Mouse (Mus musculus): Measurements from ENCODE around the gene Slc9a2. TPM values are rescaled to one million over a fixed set of nuclear protein-coding genes. Genes with fewer than 3 reads are reported as not detected.

Gene Slc9a2
- polyA plus RNA-seq, 1 experiment from 2014 or later, result 0.08 TPM

DNA sequence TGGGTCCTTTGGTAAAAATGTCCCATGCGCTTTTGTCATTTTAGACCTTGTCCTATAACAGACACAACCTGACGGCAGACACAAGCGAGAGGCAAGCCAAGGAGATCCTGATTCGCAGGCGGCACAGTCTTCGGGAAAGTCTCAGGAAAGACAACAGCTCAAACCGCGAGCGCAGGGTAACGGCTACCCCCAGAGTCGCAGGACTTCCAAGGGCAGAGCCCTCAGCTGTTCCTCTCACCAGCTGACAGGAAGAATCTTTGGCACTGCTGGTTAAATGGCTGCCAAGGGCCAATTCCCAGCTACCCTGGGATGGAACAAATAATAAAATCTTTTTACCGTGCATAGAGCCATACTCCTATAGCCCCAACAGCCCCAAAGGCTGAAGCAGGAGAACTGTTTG lies 85.1 kb downstream of the Slc9a2 start:
- Histone ChIP-seq H3K4me1 (ENCODE audit: control insufficient read depth, insufficient read depth, low read length) (no peaks in the 10 kb centered on the region), H3K36me3 (replicated peaks; ENCODE audit: control insufficient read depth, insufficient read depth, low read depth, low read length) (no peaks in the 10 kb centered on the region), H3K4me2 (ENCODE audit: low read depth, low read length) (no peak overlapping the region), H3K27ac (replicated peaks; ENCODE audit: low read depth, low read length) (no peak overlapping the region), H3K27me3 (ENCODE audit: control insufficient read depth, insufficient read depth, low read length) (no peaks in the 10 kb centered on the region), H3K9me3 (replicated peaks; ENCODE audit: control insufficient read depth, low read length) (no peaks in the 10 kb centered on the region), H3K4me3 (ENCODE audit: low read depth, low read length) (no peak overlapping the region), H3K9ac (replicated peaks; ENCODE audit: low read length) (no peak overlapping the region)
- no peak for ATAC-seq (replicated peaks; ENCODE audit: insufficient number of reproducible peaks, low FRiP score, low TSS enrichment, low read depth)
- WGBS, result 90% methylated on average over 12 of the region's 12 CpGs
- DNase-seq (ENCODE audit: low spot score), result no peak

DNA sequence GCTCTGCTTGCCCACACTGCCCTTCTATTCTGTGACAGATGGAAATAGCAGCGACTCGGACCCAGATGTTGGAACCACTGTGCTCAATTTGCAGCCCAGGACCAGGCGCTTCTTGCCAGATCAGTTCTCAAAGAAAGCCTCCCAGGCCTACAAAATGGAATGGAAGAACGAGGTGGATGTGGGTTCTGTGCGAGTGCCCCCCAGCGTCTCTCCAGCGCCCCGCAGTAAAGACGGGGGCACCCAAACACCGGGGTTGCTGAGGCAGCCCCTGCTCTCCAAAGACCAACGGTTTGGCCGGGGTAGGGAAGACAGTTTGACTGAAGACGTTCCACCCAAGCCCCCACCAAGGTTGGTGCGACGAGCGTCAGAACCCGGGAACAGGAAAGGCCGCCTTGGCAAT lies 87.2 kb downstream of the Slc9a2 start:
- Histone ChIP-seq H3K4me3 (ENCODE audit: low read depth, low read length) (no peak overlapping the region), H3K4me1 (ENCODE audit: control insufficient read depth, insufficient read depth, low read length) (no peaks in the 10 kb centered on the region), H3K27me3 (ENCODE audit: control insufficient read depth, insufficient read depth, low read length) (no peaks in the 10 kb centered on the region), H3K36me3 (replicated peaks; ENCODE audit: control insufficient read depth, insufficient read depth, low read depth, low read length) (no peaks in the 10 kb centered on the region), H3K27ac (replicated peaks; ENCODE audit: low read depth, low read length) (no peak overlapping the region), H3K4me2 (ENCODE audit: low read depth, low read length) (no peak overlapping the region), H3K9ac (replicated peaks; ENCODE audit: low read length) (no peak overlapping the region), H3K9me3 (replicated peaks; ENCODE audit: control insufficient read depth, low read length) (no peaks in the 10 kb centered on the region)
- DNase-seq (ENCODE audit: low spot score) (no peak), ATAC-seq (replicated peaks; ENCODE audit: insufficient number of reproducible peaks, low FRiP score, low TSS enrichment, low read depth) (no peak)
- 89% methylated on average over 18 of the region's 18 CpGs for WGBS

DNA sequence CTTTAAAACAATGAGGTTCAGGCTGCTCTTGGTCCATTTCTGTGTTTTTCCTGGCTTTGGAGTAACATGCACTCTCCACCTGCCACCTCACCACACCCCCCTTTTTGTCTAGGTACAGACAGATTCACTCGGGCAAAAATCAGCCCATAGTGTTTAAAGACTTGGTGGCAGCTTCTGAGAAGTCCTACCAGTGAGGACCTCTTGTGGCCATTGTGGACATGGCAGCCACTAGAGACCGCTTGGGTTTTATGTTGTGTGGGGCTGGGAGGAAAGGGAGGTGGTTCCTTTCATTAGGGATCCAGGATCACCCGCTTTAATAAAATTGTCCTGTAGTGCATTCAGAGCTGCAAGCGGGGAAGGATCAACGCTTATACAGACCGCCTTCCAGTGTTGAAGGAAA lies 88.2 kb downstream of the Slc9a2 start:
- no peaks in the 10 kb centered on the region for H3K9me3 ChIP-seq (replicated peaks; ENCODE audit: control insufficient read depth, low read length)
- no peak overlapping the region for H3K4me3 ChIP-seq (ENCODE audit: low read depth, low read length)
- 31% methylated on average over 6 of the region's 6 CpGs for WGBS
- H3K4me2 ChIP-seq (ENCODE audit: low read depth, low read length), result no peak overlapping the region
- no peaks in the 10 kb centered on the region for H3K27me3 ChIP-seq (ENCODE audit: control insufficient read depth, insufficient read depth, low read length)
- no peak overlapping the region for H3K27ac ChIP-seq (replicated peaks; ENCODE audit: low read depth, low read length)
- no peak for ATAC-seq (replicated peaks; ENCODE audit: insufficient number of reproducible peaks, low FRiP score, low TSS enrichment, low read depth)
- H3K9ac ChIP-seq (replicated peaks; ENCODE audit: low read length), result no peak overlapping the region
- H3K36me3 ChIP-seq (replicated peaks; ENCODE audit: control insufficient read depth, insufficient read depth, low read depth, low read length), result no peaks in the 10 kb centered on the region
- no peaks in the 10 kb centered on the region for H3K4me1 ChIP-seq (ENCODE audit: control insufficient read depth, insufficient read depth, low read length)
- DNase-seq (ENCODE audit: low spot score), result peak; percentile 71

GRCm38 (mm10) chr1:40769331-40769894 lies 89.0 kb downstream of the Slc9a2 start:
- Histone ChIP-seq H3K4me2 (ENCODE audit: low read depth, low read length) (no peak overlapping the region), H3K9me3 (replicated peaks; ENCODE audit: control insufficient read depth, low read length) (no peaks in the 10 kb centered on the region), H3K36me3 (replicated peaks; ENCODE audit: control insufficient read depth, insufficient read depth, low read depth, low read length) (no peaks in the 10 kb centered on the region), H3K27ac (replicated peaks; ENCODE audit: low read depth, low read length) (no peak overlapping the region), H3K4me3 (ENCODE audit: low read depth, low read length) (no peak overlapping the region), H3K4me1 (ENCODE audit: control insufficient read depth, insufficient read depth, low read length) (no peaks in the 10 kb centered on the region), H3K9ac (replicated peaks; ENCODE audit: low read length) (no peak overlapping the region), H3K27me3 (ENCODE audit: control insufficient read depth, insufficient read depth, low read length) (no peaks in the 10 kb centered on the region)
- no peak for ATAC-seq (replicated peaks; ENCODE audit: insufficient number of reproducible peaks, low FRiP score, low TSS enrichment, low read depth)
- DNase-seq (ENCODE audit: low spot score), result no peak
- 52% methylated on average over 4 of the region's 4 CpGs for WGBS

DNA sequence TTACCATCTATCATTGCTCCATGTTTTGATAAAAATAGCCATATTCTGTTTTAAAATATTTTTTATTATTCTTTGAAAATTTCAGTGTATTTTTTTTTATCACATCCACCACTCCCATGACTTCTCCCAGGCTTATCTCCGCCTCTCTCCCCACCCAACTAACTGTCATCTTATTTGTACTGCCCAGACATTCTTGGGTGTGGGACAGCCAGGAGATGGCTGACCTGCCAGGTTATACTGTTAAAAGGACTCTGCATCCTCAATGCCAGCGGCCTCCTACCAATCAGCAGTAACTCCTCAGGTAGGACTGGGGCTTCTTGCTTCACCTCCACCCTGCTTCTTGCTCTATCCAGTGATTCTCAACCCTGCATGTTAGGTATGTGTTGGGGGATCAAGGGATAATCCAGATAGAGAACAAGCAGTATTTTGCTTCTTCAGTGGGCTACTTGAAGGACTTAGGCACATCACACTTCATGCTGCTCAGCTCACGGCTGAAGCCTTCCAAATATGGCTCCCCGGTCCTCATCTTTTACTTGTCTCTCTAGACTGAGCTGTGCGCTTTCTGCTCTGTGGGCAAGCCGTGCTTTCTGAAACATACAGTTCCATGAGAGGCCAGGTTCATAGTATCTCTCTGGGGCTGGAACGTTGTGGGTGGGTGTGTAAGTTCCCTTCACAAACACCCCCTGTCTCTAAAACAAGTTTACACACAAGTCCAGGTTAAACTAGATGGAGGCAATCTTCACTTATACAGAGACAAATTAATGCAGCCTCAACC lies 91.0 kb downstream of the Slc9a2 start:
- DNase-seq (ENCODE audit: low spot score), result no peak

DNA sequence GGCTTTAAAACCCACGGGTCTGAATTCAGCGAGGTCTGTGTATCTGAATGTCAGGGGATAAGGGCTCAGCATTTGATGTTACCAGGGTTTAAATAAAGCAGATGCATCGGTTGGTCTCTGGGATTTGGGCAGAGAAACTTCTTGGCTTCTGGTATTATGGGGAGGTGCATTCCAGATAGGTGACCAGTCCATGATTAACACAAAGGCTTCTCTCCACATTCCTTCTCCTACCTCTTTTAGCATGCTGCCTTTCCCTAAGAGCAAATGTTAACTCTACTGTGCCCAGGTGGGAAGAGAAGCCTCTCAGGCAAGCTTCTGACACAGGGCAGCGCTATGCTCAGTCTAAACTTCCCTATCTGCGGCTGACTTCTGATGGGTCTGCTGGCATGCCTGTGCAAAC lies 92.9 kb downstream of the Slc9a2 start:
- Histone ChIP-seq H3K4me2 (ENCODE audit: low read depth, low read length) (no peak overlapping the region), H3K27ac (replicated peaks; ENCODE audit: low read depth, low read length) (no peak overlapping the region), H3K36me3 (replicated peaks; ENCODE audit: control insufficient read depth, insufficient read depth, low read depth, low read length) (no peaks in the 10 kb centered on the region), H3K9ac (replicated peaks; ENCODE audit: low read length) (no peak overlapping the region), H3K4me3 (ENCODE audit: low read depth, low read length) (no peak overlapping the region), H3K4me1 (ENCODE audit: control insufficient read depth, insufficient read depth, low read length) (no peaks in the 10 kb centered on the region), H3K27me3 (ENCODE audit: control insufficient read depth, insufficient read depth, low read length) (no peaks in the 10 kb centered on the region), H3K9me3 (replicated peaks; ENCODE audit: control insufficient read depth, low read length) (no peaks in the 10 kb centered on the region)
- ATAC-seq (replicated peaks; ENCODE audit: insufficient number of reproducible peaks, low FRiP score, low TSS enrichment, low read depth), result no peak
- DNase-seq (ENCODE audit: low spot score), result no peak
- WGBS, result 90% methylated on average over 5 of the region's 5 CpGs

More for the DNA sequence above, 91.0 kb downstream of the Slc9a2 start:
- H3K4me3 ChIP-seq (ENCODE audit: low read depth, low read length), result no peak overlapping the region
- H3K9me3 ChIP-seq (replicated peaks; ENCODE audit: control insufficient read depth, low read length), result no peaks in the 10 kb centered on the region
- H3K9ac ChIP-seq (replicated peaks; ENCODE audit: low read length), result no peak overlapping the region
- no peak overlapping the region for H3K27ac ChIP-seq (replicated peaks; ENCODE audit: low read depth, low read length)
- no peak for ATAC-seq (replicated peaks; ENCODE audit: insufficient number of reproducible peaks, low FRiP score, low TSS enrichment, low read depth)
- H3K4me1 ChIP-seq (ENCODE audit: control insufficient read depth, insufficient read depth, low read length), result no peaks in the 10 kb centered on the region
- H3K36me3 ChIP-seq (replicated peaks; ENCODE audit: control insufficient read depth, insufficient read depth, low read depth, low read length), result no peaks in the 10 kb centered on the region
- no peaks in the 10 kb centered on the region for H3K27me3 ChIP-seq (ENCODE audit: control insufficient read depth, insufficient read depth, low read length)
- no peak overlapping the region for H3K4me2 ChIP-seq (ENCODE audit: low read depth, low read length)
- 88% methylated on average over 7 of the region's 7 CpGs for WGBS

GRCm38 (mm10) chr1:40774040-40774439 lies 93.7 kb downstream of the Slc9a2 start:
- Histone ChIP-seq H3K4me1 (ENCODE audit: control insufficient read depth, insufficient read depth, low read length) (no peaks in the 10 kb centered on the region), H3K4me3 (ENCODE audit: low read depth, low read length) (no peak overlapping the region), H3K27ac (replicated peaks; ENCODE audit: low read depth, low read length) (no peak overlapping the region), H3K4me2 (ENCODE audit: low read depth, low read length) (no peak overlapping the region), H3K9me3 (replicated peaks; ENCODE audit: control insufficient read depth, low read length) (no peaks in the 10 kb centered on the region), H3K9ac (replicated peaks; ENCODE audit: low read length) (no peak overlapping the region), H3K36me3 (replicated peaks; ENCODE audit: control insufficient read depth, insufficient read depth, low read depth, low read length) (no peaks in the 10 kb centered on the region), H3K27me3 (ENCODE audit: control insufficient read depth, insufficient read depth, low read length) (no peaks in the 10 kb centered on the region)
- 93% methylated on average over 10 of the region's 10 CpGs for WGBS
- DNase-seq (ENCODE audit: low spot score) (no peak), ATAC-seq (replicated peaks; ENCODE audit: insufficient number of reproducible peaks, low FRiP score, low TSS enrichment, low read depth) (no peak)

DNA sequence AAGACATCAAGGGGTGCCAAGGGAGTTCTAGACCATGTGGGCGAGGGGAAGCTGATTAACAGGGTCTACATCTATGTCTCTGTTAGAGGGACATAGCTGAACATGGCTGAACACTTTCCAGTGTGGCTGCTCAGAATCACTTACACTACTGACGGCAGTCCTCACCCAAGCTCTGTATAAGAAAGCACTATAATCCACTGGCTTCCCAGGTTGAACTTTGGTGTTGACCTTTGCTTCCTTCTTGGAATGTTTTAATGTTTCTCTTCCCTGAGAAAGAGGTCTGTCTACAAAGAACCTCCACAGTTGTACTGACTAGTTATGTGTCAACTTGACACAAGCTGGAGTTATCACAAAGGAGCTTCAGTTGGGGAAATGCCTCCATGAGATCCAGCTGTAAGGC lies 95.7 kb downstream of the Slc9a2 start:
- Histone ChIP-seq H3K9ac (replicated peaks; ENCODE audit: low read length) (no peak overlapping the region), H3K4me1 (ENCODE audit: control insufficient read depth, insufficient read depth, low read length) (no peaks in the 10 kb centered on the region), H3K27ac (replicated peaks; ENCODE audit: low read depth, low read length) (no peak overlapping the region), H3K4me2 (ENCODE audit: low read depth, low read length) (no peak overlapping the region), H3K9me3 (replicated peaks; ENCODE audit: control insufficient read depth, low read length) (no peaks in the 10 kb centered on the region), H3K36me3 (replicated peaks; ENCODE audit: control insufficient read depth, insufficient read depth, low read depth, low read length) (no peaks in the 10 kb centered on the region), H3K27me3 (ENCODE audit: control insufficient read depth, insufficient read depth, low read length) (no peaks in the 10 kb centered on the region), H3K4me3 (ENCODE audit: low read depth, low read length) (no peak overlapping the region)
- no peak for ATAC-seq (replicated peaks; ENCODE audit: insufficient number of reproducible peaks, low FRiP score, low TSS enrichment, low read depth)
- no peak for DNase-seq (ENCODE audit: low spot score)
- WGBS, result 48% methylated on average over 2 of the region's 2 CpGs
